Mouse (Mus musculus): Measurements from ENCODE around the gene N4bp2. TPM values are rescaled to one million over a fixed set of nuclear protein-coding genes. Genes with fewer than 3 reads are reported as not detected.

The N4bp2 gene
- polyA plus RNA-seq, 1 experiment from 2014 or later = 19.0 TPM

- ATAC-seq = no peak
These were observed 111.9 kb downstream of the N4bp2 start for GRCm38 (mm10) chr5:65875269-65875668.

GRCm38 (mm10) chr5:65878367-65878766 is 115.0 kb downstream of the N4bp2 start:
- 77% methylated on average over 3 of the region's 3 CpGs for WGBS
- H3K9me3 ChIP-seq (ENCODE audit: control insufficient read depth, low read length) = no peaks in the 10 kb centered on the region

More at GRCm38 (mm10) chr5:65875269-65875668, 111.9 kb downstream of the N4bp2 start:
- H3K27me3 ChIP-seq (replicated peaks; ENCODE audit: control insufficient read depth, insufficient read depth, low read length) = no peaks in the 10 kb centered on the region
- no peaks in the 10 kb centered on the region for H3K36me3 ChIP-seq (ENCODE audit: control insufficient read depth, insufficient read depth)
- no peak overlapping the region for H3K9ac ChIP-seq (replicated peaks; ENCODE audit: low read depth, low read length)
- no peak overlapping the region for H3K4me2 ChIP-seq (ENCODE audit: low read length)
- H3K27ac ChIP-seq (ENCODE audit: low read length) = no peak overlapping the region
- H3K4me1 ChIP-seq (replicated peaks; ENCODE audit: control insufficient read depth, insufficient read depth, low read length) = no peaks in the 10 kb centered on the region
- 91% methylated on average over 7 of the region's 7 CpGs for WGBS
- no peaks in the 10 kb centered on the region for H3K9me3 ChIP-seq (ENCODE audit: control insufficient read depth, low read length)
- no peak overlapping the region for H3K4me3 ChIP-seq (replicated peaks; ENCODE audit: low read length)

More at GRCm38 (mm10) chr5:65878367-65878766, 115.0 kb downstream of the N4bp2 start:
- no peak overlapping the region for H3K4me2 ChIP-seq (ENCODE audit: low read length)
- H3K4me3 ChIP-seq (replicated peaks; ENCODE audit: low read length) = no peak overlapping the region
- no peak overlapping the region for H3K9ac ChIP-seq (replicated peaks; ENCODE audit: low read depth, low read length)
- no peak overlapping the region for H3K27ac ChIP-seq (ENCODE audit: low read length)
- H3K4me1 ChIP-seq (replicated peaks; ENCODE audit: control insufficient read depth, insufficient read depth, low read length) = no peaks in the 10 kb centered on the region
- ATAC-seq = no peak
- no peaks in the 10 kb centered on the region for H3K27me3 ChIP-seq (replicated peaks; ENCODE audit: control insufficient read depth, insufficient read depth, low read length)
- no peaks in the 10 kb centered on the region for H3K36me3 ChIP-seq (ENCODE audit: control insufficient read depth, insufficient read depth)

Other genes with a start within 250 kb of the N4bp2 start
- gene Smim14, start 226.3 kb upstream of the N4bp2 start, polyA plus RNA-seq (2015; fragmentation: Nextera tagmentation; extraction: Ambion mirVana) = 174 and 198 TPM in 2 replicates
- 188 and 191 TPM in 2 replicates for gene Ube2k, start 226.3 kb upstream of the N4bp2 start, polyA plus RNA-seq (2015; fragmentation: Nextera tagmentation; extraction: Ambion mirVana)
- 62.8 and 64.0 TPM in 2 replicates for gene Pds5a, start 65.2 kb upstream of the N4bp2 start, polyA plus RNA-seq (2015; fragmentation: Nextera tagmentation; extraction: Ambion mirVana)
- gene Rhoh, start 97.7 kb downstream of the N4bp2 start, polyA plus RNA-seq (2015; fragmentation: Nextera tagmentation; extraction: Ambion mirVana) = 0.30 and 0.31 TPM in 2 replicates
- not detected in 2 replicates for gene Chrna9, start 171.4 kb downstream of the N4bp2 start, polyA plus RNA-seq (2015; fragmentation: Nextera tagmentation; extraction: Ambion mirVana)
- gene 9130230L23Rik, start 240.8 kb downstream of the N4bp2 start, polyA plus RNA-seq (2015; fragmentation: Nextera tagmentation; extraction: Ambion mirVana) = not detected in 2 replicates